Mouse (Mus musculus) cerebellum, postnatal 36 days (tissue): ENCODE measurements at regions not wholly inside any gene's neighbourhood (a gene's known extent, or its start where the extent isn't known, plus 50 kb on each side); places are given as distances from the start of the nearest gene placed in this dataset.

ENCODE experiments used
- DNase-seq, 2 experiments: peaks; one replicate each; pipeline ENCODE4 v3.0.0; 2021 to 2022; ENCODE audit warnings: mixed read lengths in 2 of 2

GRCm38 (mm10) chr8:26447886-26448640 is 328.7 kb downstream of the Gm45692 start:
- DNase-seq, result no peak

- DNase-seq, result no peak
Observed at GRCm38 (mm10) chr8:26449291-26449690, 330.0 kb downstream of the Gm45692 start.

GRCm38 (mm10) chr8:26450543-26450942 is 331.2 kb downstream of the Gm45692 start:
- no peak for DNase-seq

DNA sequence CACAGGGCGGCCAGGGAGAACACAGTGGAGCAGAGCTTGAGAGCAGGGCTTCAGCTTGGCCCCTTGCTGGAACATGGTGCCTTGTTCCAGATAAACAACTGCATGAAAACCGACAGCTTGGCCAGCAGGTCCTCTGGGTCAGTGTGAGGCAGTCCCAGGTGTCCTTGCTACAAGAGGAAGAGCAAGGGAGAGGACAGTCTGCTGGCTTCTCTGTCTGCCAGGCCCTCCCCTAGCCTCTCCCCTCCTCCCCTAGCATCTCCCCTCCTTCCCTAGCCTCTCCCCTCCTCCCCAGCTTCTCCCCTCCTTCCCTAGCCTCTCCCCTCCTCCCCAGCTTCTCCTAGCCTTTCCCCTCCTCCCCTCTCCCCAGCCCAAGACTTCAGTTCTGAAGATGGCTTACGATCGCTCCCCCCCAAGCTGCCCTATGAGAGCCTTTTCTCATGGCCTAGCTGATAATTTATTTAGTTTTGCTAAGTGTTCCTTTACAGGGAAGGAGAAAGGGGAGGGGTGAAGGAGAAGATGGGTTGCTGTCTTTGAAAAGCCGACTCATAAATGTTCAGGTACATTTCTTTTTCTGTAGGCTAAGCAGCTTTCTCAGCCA is 333.7 kb downstream of the Gm45692 start:
- DNase-seq, result no peak

- no peak for DNase-seq
Observed at GRCm38 (mm10) chr8:26465346-26465745, 346.0 kb downstream of the Gm45692 start.

DNA sequence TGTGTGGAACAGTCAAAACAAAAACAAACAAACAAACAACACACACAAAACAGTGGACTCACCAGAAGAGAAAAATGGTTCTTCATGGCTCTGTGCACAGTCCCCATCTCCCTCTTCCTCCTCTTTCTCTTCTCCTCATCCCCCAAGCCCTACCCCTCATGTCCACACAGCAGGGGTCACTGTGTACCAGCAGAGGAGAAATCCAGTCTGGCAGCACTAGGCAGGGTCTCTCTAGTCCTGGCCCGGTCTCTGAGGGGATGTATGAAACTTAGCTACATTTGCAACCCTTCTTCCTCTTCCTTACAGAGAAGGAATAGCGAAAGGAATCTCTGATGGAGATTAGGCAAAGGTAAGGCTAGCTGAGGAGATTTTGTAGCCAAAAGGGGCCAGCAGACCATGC is 349.1 kb downstream of the Gm45692 start:
- no peak for DNase-seq

- no peak for DNase-seq
Observed at GRCm38 (mm10) chr8:26469705-26470104, 350.4 kb downstream of the Gm45692 start.

DNA sequence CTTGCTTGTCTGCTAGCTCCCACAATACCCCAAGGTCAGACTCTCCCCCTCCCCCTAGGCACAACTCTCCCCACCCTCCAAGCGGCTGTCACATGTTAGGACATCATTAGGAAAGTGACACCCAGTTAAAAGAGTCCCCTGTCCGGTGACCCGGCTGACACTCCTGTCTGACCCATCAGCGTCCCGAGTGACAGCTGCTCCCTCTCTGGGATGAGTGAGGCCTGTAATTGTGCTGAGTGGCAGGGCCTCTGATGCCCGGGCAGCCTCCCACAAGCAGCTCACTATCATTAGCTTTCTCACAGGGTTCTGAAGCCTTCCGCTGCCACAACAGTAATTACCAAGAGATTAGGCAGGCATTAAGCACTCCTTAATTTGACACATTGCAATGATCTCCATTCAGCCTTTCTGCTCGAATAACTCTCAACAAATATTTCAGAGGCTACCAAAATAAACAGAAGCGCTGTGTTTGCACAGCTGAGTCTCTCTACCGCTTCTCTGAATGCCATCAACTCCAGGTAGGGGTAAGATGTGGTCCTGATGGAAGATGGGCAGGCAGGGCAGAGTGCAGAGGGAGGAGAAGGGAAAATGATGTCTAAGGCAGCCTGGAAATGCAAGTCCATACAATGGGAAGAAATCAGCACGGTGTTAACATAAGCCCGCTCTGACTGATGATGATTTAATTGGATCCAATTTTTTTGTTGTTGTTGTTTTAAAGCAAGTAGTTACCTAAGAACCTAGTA is 352.6 kb downstream of the Gm45692 start:
- no peak for DNase-seq

DNA sequence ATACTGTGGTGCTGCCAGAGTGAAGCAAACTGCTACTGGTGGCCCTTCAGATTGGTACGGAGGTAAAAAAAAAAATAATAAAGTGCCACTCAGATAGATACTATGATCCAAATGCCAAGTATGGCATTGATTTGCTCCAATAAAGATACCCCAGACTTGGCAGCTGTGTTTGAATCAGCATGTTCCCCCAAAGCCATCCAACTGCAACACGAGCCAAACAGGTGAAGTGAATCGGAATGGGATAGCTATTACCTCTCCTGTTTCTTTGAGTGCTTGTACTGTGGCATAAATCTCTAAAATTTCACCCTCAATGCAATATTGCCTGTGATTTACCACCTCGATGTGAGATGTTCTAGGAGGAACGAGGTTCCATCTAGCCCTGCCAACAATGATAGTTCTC is 365.4 kb downstream of the Gm45692 start:
- DNase-seq, result no peak

DNA sequence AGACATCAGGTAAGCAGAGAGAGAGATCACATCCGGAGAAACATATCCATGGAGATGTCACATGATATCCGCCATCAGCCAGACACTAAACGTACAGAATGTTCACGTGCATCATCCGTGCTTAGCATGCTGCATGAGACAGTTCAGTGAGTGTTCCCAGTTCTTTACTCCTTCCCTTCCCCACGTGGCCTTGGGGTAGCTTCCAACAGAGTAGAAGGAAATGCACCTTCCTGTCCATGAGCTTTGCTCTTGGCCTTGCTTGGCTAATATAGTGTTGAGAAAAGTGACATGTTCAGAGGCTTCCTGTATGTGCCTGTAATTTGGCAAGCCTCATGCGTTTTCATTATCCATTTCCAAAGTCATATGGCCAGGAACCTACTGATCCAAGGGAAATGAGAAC is 368.5 kb downstream of the Gm45692 start:
- DNase-seq, result no peak

GRCm38 (mm10) chr8:26488590-26488989 is 369.3 kb downstream of the Gm45692 start:
- no peak for DNase-seq

DNA sequence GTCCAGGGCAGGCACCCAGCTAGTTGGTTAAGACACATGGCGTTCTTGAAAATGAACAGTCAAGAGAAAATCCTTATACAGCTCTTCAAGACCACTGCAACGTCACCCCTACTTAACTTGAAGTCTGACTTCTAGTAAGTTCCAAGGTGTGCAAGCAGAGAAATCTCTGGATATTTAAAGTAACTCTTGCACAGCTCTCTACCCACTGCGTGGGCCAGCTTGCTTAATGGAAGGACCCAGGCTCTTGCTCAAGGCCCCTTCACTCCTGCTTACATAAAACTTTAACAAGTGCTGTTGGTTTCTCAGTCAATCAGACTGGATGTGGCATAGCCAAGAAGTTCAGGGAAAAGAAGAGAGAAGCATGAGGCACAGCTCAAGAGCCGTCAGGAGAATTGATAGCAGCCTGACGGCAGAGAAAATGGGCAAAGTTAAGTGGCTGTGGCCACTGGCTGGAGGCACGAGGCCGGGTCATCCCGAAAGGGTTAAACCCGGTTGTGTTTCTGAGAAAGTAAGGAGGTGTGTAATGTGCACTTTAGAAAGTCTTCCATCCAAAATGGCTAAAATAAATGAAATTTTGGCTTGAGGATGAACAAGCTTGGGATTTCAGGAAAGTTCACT is 382.0 kb downstream of the Gm45692 start:
- DNase-seq, result no peak

GRCm38 (mm10) chr8:26501814-26502572 is 382.7 kb downstream of the Gm45692 start:
- DNase-seq, result no peak

DNA sequence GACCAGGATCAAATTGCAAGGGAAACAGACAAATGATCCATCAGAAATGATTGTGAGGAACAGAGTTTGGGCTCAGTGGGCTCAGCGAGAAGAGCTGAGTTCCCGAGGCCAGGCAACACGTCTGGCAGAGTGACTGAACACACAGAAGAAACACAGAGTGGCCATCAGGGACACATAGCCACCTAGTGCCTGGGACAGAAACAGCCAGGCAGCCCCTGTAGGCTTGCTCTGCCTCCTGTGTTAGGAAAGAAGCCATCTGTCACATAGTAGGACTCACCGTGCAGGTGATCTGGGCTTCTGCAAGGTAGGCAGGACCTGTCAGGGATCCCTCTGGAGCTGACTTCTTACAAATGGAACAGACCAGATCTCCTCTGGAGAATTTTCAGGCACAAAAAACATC is 383.4 kb downstream of the Gm45692 start:
- DNase-seq, result no peak

DNA sequence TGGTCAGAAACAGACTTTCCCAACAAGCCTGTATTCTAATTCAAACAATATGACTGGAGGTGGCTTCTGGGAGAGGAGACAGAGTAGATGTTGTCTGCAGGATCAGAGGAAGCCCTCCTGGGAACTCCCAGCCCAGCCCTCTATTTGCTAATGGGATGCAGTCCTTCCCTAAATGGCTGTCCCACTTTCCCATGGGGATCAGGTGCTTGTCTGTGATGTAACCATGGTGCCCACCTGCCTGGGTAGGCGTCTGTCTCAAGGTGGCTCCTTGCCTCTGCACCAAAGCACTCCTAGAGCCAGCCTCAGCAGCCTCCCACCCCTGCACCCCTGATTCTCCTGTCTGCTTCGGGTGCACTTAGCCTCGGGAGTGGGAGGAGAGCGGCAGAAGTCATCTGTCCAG is 384.6 kb downstream of the Gm45692 start:
- DNase-seq, result no peak

GRCm38 (mm10) chr8:26504319-26505035 is 385.1 kb downstream of the Gm45692 start:
- no peak for DNase-seq

GRCm38 (mm10) chr8:26507611-26508070 is 388.3 kb downstream of the Gm45692 start:
- no peak for DNase-seq

- DNase-seq, result no peak
Observed at GRCm38 (mm10) chr8:26509254-26509653, 389.9 kb downstream of the Gm45692 start.

DNA sequence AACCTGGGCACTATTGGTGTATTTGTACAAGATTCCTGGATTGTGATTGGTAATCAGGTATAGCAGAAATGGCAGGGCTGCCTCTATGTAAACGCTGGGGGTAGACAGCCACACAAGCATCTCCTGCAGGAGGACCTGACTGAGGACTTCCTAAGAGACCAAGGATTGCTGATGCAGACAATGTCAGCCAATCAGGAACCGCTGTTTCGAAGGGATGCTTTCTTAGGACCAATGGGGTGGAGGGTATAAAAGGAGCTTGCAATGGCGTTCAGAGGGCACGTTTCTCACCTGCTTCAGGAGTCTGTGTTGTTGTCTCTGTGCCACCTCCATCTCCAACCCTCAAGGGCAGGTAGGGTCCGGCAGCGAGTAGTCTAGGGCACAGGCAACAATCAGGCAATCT is 393.7 kb downstream of the Gm45692 start:
- DNase-seq, result no peak

DNA sequence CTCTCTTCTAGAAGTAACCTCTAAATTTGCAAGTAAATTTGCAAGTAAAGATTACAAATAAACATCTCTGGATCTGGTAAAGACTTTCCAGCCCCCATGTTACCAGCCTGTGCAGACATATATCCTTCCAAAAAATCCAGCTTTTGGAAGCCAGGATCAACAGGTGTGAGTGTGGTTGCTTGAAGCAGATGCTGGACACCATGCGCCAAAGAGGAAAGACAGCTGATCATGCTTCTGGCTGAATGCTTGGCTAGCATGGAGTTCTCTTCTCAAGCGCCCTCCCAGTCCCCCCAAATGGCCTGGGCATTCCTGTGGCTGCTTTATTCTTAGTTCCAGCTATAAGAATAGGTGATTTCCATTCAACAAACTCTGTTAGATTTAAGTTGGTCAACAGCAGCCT is 404.9 kb downstream of the Gm45692 start:
- DNase-seq, result no peak

DNA sequence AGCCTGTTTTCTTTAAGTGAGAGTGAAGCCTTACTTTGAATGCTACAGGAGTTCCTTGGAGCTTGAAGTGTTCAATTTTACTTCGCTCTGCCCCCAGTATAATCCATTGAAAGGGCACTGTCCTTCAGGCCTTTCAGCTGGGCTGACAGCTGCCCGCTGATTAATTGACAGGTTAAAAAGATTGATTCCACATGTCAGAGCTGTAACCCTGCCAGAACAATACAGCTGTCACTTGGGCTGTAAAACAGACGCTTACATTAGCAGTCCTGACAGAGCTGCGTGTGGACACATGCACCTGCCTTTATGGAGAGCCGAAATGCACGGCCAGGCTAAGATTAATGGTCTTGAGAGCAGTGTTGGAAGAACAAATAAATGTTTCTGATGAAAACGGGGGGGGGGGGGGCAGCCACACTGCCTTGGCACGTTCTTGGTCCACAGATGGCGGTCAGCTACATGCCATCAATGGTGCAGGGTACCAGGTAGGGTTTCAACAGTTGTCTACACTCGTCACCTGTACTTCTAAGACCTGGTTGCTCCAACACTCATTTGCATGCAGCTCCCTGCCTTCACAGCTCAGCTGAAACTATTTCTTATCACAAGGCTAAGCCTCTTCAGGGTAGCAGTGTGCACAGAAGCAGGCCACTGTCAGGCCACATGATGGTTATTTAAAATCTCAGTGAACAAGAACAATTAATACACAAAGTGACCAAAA is 407.3 kb downstream of the Gm45692 start:
- DNase-seq, result no peak
